Mouse (Mus musculus) lung, postnatal 0 days (tissue): ENCODE measurements around the gene S100a16.

Experiments used
- CTCF ChIP-seq: IDR thresholded peaks from 2 replicates; pipeline ENCODE4 v1.5.1; 2016; ENCODE audit warnings: antibody characterized with exemption, mild to moderate bottlenecking
- EP300 ChIP-seq: IDR thresholded peaks from 2 replicates; pipeline ENCODE4 v1.6.1; 2016; ENCODE audit warnings: antibody characterized with exemption, mild to moderate bottlenecking, control low read depth

GRCm38 (mm10) chr3:90535446-90535845 lies 1.6 kb upstream of the S100a16 start:
- TF ChIP-seq EP300 (no peak), CTCF (no peak)
